Mouse (Mus musculus) cortical plate, adult 2 months (tissue): Measurements from ENCODE around the gene Mpp6.

ENCODE experiments used
- CTCF ChIP-seq: fragments of 200-500 bp; IDR thresholded peaks from 2 replicates; pipeline ENCODE4 v1.5.1; 2011; ENCODE audit warnings: mild to moderate bottlenecking, control low read depth, low read length; ENCODE audit not compliant: insufficient read depth; ENCODE audit errors: extremely low read depth
- POLR2A ChIP-seq: fragments of 200-500 bp; IDR thresholded peaks from 2 replicates; pipeline ENCODE4 v1.6.1; 2011; ENCODE audit warnings: mild to moderate bottlenecking, low read length, control low read depth; ENCODE audit not compliant: insufficient read depth; ENCODE audit errors: extremely low read depth

DNA sequence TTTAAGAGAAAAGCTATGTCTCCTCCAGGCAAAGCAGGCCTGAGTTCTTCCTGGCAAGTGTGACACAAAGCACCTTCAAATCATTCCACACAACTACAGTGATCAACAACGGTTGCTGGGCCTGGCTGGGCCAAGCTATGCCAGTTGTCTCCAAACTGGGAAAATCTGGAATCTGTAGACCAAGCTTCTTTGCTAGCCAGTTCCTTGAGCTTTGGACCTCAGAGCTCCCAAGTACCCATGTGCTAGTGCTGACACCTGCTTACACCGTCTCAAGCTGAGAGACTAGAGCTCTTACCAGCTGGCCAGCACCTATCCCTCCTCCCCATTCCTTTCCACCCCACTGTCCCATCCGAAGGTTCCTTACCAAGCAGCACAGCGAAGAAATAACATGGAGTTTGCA, 105.9 kb downstream of the Mpp6 start:
- no peak for TF ChIP-seq CTCF
- TF ChIP-seq POLR2A: no peak
